Mouse (Mus musculus) mature B cell (primary cell): Measurements from ENCODE around the gene Elmo1.

Experiments
- in situ Hi-C: fragments of 300-500 bp; cut with MboI; formaldehyde crosslinking; loops from 2 replicates; pipeline ENCODE4 v1.14.3; 2019

The Elmo1 gene

DNA sequence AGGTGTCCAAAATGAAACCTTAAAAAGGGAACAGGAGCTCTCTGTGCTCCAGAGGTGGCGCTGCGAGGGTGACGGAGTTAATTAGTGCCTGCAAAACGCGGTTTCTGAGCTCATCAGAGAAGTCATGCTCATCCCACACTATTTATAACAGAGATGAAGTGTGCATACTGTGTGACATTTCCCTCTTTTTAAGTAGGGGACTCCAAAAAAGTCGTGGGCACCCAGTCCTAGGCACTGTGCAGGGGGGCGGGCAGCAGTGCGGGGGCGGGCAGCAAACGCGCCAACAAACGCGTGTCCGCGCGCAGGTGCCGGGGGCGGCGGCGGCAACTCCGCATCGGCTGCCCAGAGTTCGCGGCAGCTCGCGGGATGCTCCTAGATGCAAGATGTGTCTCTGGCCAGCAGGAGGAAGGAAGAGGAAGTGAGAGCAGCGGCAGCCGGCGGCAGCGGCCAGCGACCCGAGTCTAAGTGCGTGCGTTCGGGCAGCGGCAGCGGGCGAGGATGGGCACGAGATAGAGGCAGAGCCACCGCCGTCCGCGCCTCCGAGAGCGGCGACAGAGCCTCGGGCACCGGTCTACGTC is at the start of gene Elmo1:
TSS of gene Elmo1 (plus strand) at position 464 of the 578 bp plus-strand sequence.
- in situ Hi-C loops: no loop called here

DNA sequence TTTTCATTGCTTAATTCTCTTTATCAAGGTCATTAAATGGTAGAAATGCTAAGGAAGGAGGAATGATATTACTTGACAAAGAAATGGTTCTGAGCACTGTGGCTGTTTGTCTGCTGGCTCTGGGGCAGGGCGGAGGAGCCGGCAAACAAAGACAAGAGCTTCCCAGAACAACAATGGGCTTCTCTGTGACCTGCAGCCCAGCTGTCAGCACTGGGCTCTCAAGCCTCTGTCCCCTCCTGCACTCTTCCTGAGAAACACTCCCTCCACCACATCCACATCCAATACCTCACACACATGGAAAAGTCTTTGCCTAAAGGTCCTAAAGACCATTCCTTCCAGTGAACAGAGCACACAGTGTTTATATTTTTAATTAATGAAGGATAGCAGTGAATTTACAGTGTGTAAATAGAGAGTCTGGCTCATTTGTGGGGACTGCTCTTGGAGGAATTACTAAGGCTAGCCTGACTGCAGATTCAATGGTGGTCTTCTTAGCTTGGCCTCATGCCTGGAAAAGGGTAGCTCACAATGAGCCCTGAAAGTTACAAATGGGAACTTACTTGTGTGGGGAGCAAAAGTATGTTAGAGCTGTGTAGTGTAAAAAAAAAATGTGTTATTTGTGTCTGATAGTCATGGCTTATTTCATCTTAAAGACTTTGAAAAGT is 49.1 kb upstream of the Elmo1 start:
- in situ Hi-C loops: no loop called here

DNA sequence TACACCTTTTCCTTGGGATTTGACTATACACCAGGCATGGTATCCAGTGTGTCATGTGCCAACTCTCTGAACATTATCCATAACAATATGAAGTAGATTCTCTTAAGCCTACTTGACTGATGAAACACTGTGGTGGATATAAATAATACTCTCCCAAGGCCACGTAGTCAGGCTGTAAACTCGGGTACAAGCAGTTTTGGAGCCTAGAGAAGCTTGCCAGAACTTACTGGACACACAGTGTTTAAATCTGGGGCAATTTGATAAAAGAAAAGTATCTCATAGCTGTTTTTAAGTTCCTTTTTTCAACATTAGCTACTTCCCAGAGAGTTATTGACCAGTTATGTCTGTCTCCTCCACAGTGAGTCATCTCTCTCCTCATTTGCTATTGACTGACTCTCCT is 47.5 kb upstream of the Elmo1 start:
- in situ Hi-C loops: no loop called here

DNA sequence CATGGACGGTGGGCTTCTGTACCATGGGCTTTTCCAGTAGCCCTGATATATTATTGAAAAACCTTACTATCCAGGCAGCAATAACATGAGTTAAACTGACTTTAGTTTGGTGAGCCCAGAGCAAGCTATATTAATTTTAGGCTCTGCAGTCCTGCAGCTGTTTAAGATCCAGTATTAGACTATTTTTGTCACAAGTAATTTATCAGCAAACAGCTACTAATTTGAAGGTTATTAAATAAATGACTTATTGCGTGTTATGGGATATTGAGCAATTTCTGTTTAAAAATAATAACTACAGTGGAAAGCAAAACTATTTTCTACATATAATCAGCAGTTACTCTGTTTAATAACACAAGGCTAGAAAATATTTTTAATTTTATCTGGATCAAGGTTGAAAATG is 45.0 kb upstream of the Elmo1 start:
- in situ Hi-C loops: no loop called here

DNA sequence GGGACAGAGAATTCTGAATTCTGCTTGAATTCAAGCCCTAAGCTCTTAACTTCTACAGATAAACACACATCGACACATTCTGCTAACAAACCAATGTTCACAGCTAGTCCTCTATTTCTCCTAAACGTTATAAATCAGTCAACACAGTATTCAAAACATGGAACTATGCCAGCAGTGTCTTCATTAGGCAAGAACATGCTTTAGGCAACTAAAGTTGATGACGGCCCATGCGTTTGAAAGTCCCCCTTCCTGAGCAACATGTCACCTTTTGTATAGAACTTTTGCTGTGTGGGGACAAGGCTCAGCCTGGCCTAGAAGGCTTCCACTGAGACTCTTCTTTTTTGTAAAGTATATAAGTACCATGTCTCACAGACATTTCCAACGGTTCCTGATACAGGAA is 44.6 kb upstream of the Elmo1 start:
- in situ Hi-C loops: no loop called here

DNA sequence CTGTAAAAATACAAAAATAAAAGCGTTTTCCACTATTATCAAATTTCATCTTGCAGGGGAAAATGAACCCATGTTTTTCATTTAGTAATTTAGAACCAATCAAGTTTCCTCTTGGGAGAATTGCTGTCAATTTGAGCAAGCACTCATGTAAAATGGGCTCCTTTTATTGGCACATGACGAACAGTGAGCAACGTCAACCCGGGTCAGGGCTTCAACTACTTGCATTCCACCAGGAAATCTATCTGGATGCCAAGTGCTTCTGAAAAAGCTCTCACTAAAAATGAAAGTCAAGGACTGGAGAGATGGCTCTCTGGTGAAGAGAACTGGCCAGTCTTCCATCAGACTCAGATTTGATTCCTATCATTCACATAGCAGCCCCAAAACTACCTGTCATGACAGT is 44.0 kb upstream of the Elmo1 start:
- in situ Hi-C loops: no loop called here

DNA sequence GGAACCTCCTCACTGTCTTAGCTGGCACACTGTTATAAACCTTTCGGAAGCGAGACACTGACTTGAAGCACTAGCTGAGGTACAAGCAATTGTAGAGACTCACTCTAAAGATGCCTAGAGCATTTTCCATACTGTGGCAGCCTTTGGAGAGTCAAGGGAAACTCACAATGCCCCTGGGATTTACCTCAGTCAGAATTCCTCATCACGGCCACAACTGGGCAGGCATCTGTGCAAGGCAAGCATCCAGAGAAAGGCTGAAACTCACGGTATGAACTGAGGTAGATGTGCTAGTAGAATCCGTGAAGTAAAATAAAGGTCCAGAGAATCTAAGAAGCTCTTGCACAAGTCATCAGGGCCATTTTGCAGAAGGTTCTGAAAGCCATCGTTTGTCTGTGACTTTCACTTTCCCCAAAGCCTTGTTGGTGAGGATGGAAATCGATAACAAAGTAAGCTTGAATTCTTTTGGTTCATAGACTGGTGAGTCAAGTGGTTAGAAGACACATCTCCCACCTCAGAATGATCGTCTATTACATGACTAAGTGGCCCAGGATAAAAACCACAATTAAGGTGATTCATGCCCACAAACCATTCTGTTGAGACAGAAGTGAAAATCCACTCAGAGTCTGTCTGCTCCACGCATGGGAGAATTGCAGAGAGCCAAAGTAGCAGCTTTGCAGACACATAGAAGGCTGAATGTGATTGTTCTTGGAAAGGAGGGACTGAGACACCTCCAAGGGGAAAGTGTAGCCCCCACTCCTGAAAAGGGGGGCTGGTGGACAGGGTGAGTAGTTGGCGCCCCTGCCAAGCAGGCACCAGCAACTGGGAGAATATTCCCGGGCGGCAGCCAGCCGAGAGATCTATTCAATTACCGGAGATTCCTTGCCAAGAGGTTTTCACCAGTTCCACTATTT is 42.2 kb upstream of the Elmo1 start:
- in situ Hi-C loops: no loop called here

DNA sequence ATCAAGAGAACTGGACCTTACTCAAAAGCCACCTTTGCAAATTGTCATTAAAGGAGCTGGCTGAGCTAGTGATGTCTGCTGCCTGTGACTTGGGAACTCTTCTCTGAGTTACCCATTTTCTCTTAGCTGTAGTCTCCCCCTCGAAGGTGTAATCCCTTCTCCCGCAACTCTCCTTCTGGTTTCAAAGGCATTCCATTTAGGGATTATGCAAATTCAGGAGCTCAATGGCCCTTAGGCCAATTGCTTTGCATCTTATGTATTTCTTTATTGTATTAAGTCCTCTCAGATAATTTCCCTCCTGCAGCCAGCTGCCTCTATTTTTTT is 41.6 kb upstream of the Elmo1 start:
- in situ Hi-C loops: no loop called here

DNA sequence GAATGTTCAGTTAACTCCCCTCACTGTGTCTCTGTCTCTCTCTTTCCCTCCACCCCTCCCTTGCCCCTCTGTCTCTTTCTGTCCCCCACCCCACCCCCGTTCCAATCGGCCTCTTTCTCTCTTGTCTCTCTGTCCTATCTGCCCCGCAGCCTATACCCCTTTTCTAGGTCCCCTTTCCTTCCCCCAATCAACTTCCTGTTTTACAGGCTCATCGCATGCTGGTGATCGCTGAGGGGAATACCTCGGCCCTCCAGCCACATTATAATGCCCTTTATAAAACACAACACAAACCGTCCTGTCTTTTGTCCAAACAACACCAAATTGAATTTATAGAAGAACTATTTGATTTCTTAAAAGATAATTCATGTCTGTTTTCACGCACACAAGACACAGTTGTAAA is 40.7 kb upstream of the Elmo1 start:
- in situ Hi-C loops: no loop called here

DNA sequence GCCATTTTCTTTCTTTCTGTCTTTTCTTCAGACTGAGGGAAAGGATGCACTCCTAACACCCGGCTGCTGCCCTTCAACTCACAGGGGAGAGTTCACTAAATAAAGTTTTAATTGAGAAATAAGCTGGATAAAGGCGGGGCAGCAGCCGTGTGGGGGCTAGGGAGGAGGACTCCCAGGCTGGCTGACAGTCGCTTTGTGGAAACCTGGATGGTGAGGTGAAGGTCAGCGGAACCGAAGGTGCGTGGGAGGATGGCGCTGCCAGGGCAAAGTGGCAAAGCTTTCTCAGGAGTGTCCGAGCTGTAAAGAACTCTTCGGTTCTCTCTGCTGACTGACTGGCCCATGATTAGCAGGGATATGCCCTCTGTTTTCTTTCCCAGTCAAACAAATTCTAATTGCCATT is 40.2 kb upstream of the Elmo1 start:
- in situ Hi-C loops: no loop called here

DNA sequence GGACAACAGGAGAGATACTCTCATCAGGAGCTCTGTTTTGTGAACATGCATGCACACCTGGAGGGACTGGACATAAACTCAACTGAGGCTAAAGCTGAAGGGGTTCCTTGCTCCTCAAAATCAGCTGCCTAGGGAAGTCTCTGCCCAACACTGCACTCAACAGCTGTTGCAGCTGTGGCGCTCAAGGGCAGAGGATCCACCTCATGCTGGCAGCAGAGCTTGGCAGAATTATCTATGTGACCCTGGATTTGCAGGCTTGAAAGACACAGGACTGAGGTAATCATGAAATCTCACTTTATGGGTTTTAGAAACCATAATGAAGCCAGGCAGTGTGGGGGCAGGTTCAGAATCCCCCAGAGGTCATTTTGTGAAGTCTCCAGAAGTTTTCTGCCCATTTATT is 32.5 kb upstream of the Elmo1 start:
- in situ Hi-C loops: no loop called here

DNA sequence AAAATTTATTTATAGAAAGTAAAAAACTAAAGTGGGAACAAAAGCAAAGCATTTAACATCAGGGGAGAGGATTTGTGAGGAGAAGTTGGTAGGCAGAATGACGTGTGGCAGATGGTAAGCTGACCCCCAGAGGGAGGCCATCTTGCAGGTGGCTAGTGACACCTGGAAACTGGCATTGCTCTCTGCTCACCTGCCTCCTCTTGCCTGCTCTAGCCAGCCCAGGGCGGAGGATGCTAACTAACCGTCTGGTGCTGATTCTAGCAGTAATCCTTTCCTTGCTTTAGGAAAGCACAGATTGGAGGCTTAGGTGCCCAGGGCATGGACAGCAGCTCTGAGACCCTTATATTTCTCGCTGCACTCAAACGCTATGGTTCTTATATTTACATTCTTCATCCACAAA is 29.4 kb upstream of the Elmo1 start:
- in situ Hi-C loops: no loop called here

DNA sequence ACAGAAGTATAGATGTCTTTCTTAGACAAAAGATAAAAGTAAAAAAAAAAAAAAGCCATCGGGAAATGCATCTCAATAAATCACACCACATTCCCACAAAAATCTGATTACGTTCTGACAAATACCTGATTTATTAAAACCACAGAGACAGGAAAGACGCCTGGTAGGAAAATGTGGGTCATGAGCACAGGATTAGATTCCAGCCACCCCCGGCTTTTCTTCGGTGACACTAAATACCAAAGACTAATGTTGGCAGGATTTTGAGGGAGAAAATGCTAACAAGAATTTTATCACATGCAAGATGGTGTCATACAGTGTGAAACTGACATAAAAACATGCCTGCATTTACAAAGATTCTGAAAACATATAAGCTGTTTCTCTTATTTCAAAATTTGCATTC is 27.1 kb upstream of the Elmo1 start:
- in situ Hi-C loops: no loop called here

DNA sequence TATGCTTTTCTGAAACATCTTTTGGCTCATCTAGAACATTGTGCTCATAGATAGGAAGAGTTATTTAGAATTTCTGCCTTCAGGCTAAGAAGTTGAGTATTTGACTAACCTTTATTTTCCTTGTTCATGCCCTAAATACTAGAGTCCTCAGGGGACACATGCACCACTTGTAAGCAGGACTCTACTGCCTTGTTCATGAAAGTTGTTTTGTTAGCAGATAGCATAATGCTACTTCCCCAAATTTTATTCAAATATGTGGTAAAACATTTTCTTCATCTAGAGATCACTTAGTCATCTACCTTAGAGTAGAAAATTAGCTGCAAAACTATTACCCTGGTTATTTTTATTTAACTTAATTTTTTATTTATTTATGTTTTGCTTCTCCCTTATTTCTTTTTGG is 18.4 kb upstream of the Elmo1 start:
- in situ Hi-C loops: no loop called here

DNA sequence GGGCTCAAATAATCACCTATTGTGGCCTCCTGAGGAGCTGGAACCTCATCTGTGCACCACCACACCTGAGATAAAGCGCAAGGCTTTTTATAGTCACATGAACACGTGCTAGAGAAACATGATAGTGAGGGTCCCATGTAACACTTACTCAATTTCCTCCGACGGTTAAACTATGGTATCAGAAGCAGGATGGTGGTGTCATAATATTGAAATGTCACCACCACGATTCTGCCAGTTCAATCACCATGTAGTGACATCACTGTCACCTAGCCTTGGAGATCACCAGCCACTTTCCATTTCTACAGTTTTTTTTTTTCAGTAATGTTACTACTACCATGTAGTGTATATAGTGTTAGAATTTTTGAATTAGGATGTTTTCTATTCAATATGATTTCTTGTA is 17.4 kb upstream of the Elmo1 start:
- in situ Hi-C loops: no loop called here

DNA sequence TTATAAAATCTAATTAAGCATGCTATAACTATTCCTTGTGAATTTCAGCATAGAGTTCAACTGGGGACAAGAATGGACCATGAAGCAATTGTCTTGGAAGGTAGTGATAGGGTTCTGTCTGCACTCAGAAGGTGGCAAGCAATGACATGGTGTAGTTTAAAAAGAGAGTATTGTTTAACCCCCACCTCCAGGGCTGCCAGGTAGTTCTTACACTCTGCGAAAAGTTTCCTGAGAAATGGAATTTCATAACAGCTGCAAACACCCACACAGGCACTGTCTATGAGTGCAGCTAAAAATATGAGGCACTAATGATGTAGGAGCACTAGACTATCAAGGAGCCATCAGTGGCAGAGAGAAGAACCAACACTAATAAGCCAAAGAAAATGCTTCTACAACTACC is 13.9 kb upstream of the Elmo1 start:
- in situ Hi-C loops: no loop called here

DNA sequence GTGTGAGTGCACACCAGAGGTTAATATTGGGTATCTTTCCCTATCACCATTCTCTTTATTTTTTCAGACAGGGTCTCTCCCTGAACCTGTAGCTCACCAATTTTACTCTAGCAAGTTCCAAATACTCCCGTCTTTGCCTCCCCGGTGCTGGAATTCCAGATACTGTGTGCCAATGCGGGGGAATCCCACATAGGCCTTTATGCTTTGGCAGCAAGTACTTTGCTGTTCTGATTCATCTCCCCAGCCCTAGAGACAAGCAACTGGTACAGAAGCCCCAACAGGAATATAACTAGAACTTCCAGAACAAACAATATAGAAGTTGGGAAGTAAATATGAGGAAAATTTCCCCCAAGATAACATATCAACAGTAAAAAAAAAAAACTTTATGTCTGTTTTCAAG is 13.2 kb upstream of the Elmo1 start:
- in situ Hi-C loops: no loop called here

DNA sequence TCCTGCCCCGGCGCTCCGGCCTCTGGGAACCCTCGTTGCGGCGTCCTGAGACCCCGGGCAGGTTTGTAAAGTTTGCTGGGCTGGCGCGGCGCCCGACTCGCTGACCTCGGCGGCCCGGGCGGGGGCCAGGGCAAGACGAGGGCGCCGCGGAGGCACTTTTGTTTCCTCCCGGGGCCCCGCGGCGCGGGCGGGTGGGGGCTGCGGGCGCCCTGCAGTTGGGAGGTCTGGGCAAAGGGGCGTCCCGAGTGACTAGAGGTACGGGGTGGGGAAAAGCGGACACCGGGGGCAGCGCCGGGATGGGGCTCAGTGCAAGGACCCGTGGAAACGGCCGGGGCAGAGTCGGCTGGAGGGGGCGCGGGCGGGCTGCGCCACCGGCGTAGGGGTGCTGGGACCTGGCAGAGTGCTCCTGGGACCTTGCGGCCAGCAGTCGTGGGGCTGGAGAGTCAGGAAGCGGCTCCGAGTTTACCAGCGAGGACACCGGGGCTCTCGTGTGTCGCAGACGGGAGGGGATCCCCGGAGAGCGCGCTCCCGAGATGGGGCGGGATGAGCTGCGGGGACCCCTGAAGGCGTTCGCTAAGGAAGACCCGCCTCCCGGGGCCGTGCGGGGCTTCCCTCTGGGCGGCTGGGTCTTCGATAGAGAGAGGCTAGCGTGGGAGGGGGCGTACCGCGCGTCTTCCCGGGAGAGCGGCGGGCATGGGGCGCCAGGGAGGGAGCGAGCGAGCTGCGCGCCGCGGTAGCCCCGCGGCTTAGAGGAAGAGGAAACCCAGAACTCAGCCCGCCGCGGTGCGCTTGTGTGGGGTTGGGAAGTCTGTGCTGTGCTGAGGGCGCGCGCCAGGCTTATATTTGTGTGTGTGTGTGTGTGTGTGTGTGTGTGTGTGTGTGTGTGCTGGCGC is 561 bp downstream of the Elmo1 start:
- in situ Hi-C loops: no loop called here

DNA sequence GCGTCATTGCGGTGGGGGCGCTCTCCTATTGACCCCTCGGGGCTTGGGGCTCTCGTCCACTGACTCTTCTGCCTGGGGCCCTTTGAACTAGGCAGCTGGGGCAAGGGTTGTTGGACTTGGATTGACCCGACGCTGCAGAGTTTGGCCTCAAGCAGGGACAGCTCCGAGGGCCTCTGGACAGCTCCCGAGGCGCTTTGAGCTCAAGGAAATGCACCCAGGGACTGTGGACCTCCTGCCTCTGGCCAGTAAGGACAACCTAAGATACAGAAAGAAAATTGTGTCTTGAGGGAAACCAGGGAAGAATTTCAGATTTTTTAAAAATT is 1.2 kb downstream of the Elmo1 start:
- in situ Hi-C loops: no loop called here

DNA sequence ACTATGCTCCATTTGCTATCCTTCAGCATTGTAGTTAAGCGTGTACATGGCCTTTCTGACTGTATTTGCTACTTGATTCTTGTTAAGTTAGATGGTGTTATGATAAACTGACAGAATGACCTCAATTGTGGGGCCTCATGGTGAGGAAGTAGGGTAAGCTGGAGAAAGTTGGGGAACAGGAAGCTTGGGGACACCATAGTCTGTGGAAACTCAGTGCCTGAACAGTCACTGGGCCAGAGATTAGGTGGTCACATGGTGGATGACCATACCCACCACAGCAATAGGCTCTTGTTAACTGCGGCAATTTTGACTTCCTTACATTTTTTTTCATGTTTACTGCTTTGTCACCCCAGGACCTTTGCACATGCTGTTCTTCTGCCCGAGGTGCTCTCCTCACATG is 1.9 kb downstream of the Elmo1 start:
- in situ Hi-C loops: no loop called here

DNA sequence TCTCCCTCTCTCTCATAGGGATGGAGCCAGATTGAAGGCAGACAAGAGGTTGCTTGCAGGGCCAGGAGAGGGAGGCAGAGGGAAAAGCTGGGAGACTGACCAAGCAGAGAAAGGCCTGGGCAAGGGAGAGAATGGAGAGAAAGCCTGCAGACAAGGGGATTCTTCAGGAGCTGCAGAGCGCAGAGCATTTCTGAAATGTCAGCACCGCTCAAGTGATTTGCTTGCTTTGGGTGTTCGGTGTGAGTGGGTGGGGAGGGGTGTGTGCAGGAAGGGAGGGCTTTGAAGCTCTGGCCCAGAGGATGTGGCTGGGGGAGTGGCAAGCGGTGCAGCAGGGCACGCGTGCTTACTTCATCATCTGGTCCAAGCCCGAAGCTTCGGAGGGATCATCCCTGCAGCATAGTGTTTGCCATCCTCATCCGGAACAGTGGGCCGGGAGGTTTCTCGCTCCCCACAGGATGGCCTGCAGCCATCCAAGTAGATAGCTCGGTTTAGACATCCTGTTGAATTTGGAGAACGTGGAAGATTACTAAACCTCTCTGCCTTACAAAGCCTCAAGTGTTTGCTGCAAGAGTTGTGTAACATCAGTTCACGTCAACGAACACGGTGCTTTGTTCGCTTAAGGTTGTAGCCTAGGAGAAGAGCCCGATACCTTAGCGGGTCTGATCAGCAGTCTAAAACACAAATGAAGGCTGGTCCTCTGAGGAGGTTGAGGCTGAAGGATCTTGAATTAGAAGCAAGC is 3.1 kb downstream of the Elmo1 start:
- in situ Hi-C loops: no loop called here
